Mouse (Mus musculus): Measurements from ENCODE around the gene Ubl7. TPM values are rescaled to one million over a fixed set of nuclear protein-coding genes. Genes with fewer than 3 reads are reported as not detected.

Ubl7 gene
- total RNA-seq, 2 experiments from 2014 or later: 47.4 to 51.5 TPM

Other genes starting within 250 kb of the Ubl7 start
- under 1 TPM in 1 of 2 experiments, not detected in 1; 0.16 TPM for gene Cyp1a2, start 227.3 kb upstream of the Ubl7 start, total RNA-seq (2021)
- not detected for gene Cyp1a1, start 223.1 kb upstream of the Ubl7 start, total RNA-seq (2021)
- 10 to 100 TPM; 11.8 to 12.5 TPM for gene Edc3, start 202.4 kb upstream of the Ubl7 start, total RNA-seq (2021)
- gene Clk3, start 145.1 kb upstream of the Ubl7 start, total RNA-seq (2021): 10 to 100 TPM; 52.7 to 58.9 TPM
- gene Arid3b, start 74.2 kb upstream of the Ubl7 start, total RNA-seq (2021): 1 to 10 TPM; 4.5 to 7.2 TPM
- gene Sema7a, start 29.1 kb downstream of the Ubl7 start, total RNA-seq (2021): 10 to 100 TPM; 10.4 to 12.6 TPM
- 1 to 10 TPM; 5.4 TPM for gene Cyp11a1, start 95.4 kb downstream of the Ubl7 start, total RNA-seq (2021)
- 1 to 10 TPM in 1 of 2 experiments, under 1 TPM in 1; 0.74 to 1.1 TPM for gene Stra6, start 152.8 kb downstream of the Ubl7 start, total RNA-seq (2021)
- gene Ccdc33, start 207.8 kb downstream of the Ubl7 start, total RNA-seq (2021): not detected